Mouse (Mus musculus) hindbrain, embryonic 14.5 days (tissue): ENCODE measurements around the gene Pak7. TPM values are rescaled to one million over a fixed set of nuclear protein-coding genes. Genes with fewer than 3 reads are reported as not detected.

Source experiments
- polyA plus RNA-seq: library from polyadenylated mRNA; unstranded; fragments of >200 nt; fragmentation: Nextera tagmentation; extraction: Ambion mirVana; gene quantifications from 2 replicates; pipeline ENCODE4 v1.2.1, GENCODE M21; 2014

Pak7 gene
- polyA plus RNA-seq, 1 experiment from 2014 or later, result 34.6 TPM

Other genes starting within 250 kb of the Pak7 start
- 0.74 and 0.79 TPM in 2 replicates for gene Ankef1, start 113.9 kb upstream of the Pak7 start, polyA plus RNA-seq